Mouse (Mus musculus): Measurements from ENCODE around the gene Zbtb12. TPM values are rescaled to one million over a fixed set of nuclear protein-coding genes. Genes with fewer than 3 reads are reported as not detected.

Gene Zbtb12
- polyA plus RNA-seq, 1 experiment from 2014 or later, result 5.8 TPM

DNA sequence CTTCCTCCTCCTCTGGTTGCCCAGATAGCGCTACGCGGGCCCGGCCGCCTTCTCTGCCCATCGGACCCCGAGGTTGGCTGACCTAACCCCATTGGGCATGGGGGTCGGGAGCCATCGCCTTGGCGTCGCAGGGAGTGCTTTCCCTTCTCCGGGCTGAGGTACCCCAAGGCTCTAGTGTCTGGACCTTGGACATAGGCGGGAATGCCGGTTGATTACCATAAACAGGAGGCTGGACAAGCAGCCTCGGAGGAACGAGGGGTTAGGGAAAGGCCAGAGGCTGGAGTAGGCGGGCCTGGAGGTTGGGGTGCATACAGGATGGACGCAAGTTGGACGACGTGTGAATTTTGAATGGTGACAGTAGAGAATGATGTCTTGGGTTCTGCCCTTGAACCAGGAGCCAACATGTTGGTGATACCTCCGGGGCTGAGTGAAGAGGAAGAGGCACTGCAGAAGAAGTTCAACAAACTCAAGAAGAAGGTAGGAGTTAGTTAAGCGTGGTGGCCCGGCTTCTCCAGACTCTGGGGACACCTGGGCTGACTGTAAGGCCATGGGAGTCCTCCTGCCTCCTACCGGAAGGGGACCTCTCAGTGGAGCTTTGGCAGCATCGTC is 28.7 kb upstream of the Zbtb12 start:
- Histone ChIP-seq H3K4me1 (peaks cover 30% of the 10 kb centered on the region), H3K4me3 (peak overlapping the region; percentile 96), H3K27ac (replicated peaks) (peak overlapping the region; percentile 88), H3K36me3 (peaks cover 64% of the 10 kb centered on the region), H3K9me3 (replicated peaks) (no peaks in the 10 kb centered on the region), H3K27me3 (ENCODE audit: low read depth, poor library complexity, severe bottlenecking) (no peaks in the 10 kb centered on the region)
- DNase-seq (ENCODE audit: low spot score), result no peak
- WGBS, result 2% methylated on average over 25 of the region's 25 CpGs

DNA sequence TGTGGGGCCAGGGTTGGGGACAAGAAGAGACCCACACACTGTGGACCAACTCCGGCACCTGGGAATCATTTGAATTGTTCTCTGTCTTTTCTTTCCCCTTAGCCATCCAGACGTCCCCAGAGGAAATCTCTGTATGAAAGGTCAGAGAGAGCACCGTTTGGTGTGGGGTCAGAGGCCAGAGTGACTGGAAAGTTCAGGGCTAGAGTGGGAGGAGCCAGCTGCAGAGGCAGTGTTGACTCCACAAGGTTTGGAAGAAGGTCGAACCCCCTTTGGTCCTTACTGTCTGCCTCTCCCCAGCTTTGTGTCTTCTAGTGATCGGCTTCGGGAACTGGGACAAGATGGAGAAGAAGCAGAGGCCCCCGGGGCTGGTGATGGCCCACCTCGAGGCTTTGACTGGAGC is 25.8 kb upstream of the Zbtb12 start:
- H3K27me3 ChIP-seq (ENCODE audit: low read depth, poor library complexity, severe bottlenecking), result no peaks in the 10 kb centered on the region
- no peaks in the 10 kb centered on the region for H3K9me3 ChIP-seq (replicated peaks)
- H3K36me3 ChIP-seq, result peaks cover 63% of the 10 kb centered on the region
- no peak for DNase-seq (ENCODE audit: low spot score)
- peaks cover 30% of the 10 kb centered on the region for H3K4me1 ChIP-seq
- WGBS, result 83% methylated on average over 8 of the region's 8 CpGs
- no peak overlapping the region for H3K27ac ChIP-seq (replicated peaks)
- H3K4me3 ChIP-seq, result no peak overlapping the region

DNA sequence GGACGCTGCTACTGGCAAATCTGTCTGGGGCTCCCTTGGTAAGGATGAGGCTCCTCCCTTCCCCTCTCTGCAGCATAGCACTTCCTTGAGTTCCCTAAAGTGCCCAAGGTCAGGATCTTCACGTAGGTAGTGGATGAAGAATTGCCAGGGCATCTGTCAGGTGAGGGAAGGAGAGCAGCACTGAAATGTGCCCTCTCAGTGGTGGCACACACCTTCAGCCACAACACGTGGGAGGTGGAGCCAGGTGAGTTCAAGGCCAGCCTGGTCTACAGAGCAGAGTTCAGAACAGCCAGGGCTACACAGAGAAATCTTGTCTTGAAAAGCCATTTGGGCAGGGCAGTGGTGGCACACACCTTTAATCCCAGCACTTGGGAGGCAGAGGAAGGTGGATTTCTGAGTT is 24.5 kb upstream of the Zbtb12 start:
- Histone ChIP-seq H3K27me3 (ENCODE audit: low read depth, poor library complexity, severe bottlenecking) (no peaks in the 10 kb centered on the region), H3K36me3 (peaks cover 63% of the 10 kb centered on the region), H3K4me3 (no peak overlapping the region), H3K27ac (replicated peaks) (no peak overlapping the region), H3K4me1 (peaks cover 22% of the 10 kb centered on the region), H3K9me3 (replicated peaks) (no peaks in the 10 kb centered on the region)
- DNase-seq (ENCODE audit: low spot score), result no peak
- WGBS, result 81% methylated on average over 3 of the region's 3 CpGs

- H3K9me3 ChIP-seq (replicated peaks), result no peaks in the 10 kb centered on the region
- 40% methylated on average over 3 of the region's 3 CpGs for WGBS
- peak; percentile 45 for DNase-seq (ENCODE audit: low spot score)
- H3K4me3 ChIP-seq, result no peak overlapping the region
- H3K27me3 ChIP-seq (ENCODE audit: low read depth, poor library complexity, severe bottlenecking), result no peaks in the 10 kb centered on the region
- peaks cover 14% of the 10 kb centered on the region for H3K4me1 ChIP-seq
- peaks cover 63% of the 10 kb centered on the region for H3K36me3 ChIP-seq
- H3K27ac ChIP-seq (replicated peaks), result no peak overlapping the region
Observed at GRCm38 (mm10) chr17:34855825-34856224, 23.5 kb upstream of the Zbtb12 start.

DNA sequence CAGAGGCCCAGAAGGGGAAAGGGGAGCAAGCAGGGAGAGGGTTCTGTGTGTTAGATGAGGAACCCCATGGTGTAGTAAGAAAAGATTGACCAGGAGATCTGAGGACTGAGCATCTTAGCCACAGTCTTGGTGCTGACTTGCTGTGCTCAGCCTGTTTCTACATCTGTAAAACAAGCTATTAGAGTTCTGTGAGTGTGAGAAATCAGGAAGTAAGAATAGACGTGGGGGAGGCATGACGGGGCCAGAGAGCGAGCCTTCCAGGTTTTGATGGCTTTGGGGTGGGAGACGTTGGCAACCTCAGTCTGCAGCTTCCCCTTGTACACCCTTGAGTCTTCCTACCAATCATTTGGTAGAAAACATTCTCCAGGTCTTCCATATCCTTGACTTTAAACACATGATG is 20.6 kb upstream of the Zbtb12 start:
- peaks cover 45% of the 10 kb centered on the region for H3K36me3 ChIP-seq
- no peaks in the 10 kb centered on the region for H3K27me3 ChIP-seq (ENCODE audit: low read depth, poor library complexity, severe bottlenecking)
- H3K27ac ChIP-seq (replicated peaks), result no peak overlapping the region
- H3K4me1 ChIP-seq, result no peaks in the 10 kb centered on the region
- no peaks in the 10 kb centered on the region for H3K9me3 ChIP-seq (replicated peaks)
- H3K4me3 ChIP-seq, result no peak overlapping the region
- 89% methylated on average over 4 of the region's 4 CpGs for WGBS
- DNase-seq (ENCODE audit: low spot score), result no peak

DNA sequence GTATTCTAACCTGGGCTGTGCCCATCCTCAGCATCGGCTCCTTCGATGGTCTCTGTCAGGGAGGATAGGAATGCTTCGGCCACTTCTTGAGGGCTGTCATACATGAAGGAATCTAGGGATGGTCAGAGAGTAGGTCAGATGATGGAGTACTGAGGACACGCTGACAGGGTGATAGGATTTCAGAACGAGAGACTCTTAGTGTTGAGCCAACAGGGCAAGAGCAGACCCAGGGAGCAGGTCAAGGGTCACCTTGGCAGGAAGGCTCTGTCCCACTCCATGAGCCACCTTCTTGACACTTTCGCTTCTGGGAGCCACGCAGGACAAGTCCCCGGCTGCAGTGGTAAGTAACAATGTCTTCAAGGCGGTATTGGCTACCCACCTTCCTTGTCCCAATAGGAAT is 18.8 kb upstream of the Zbtb12 start:
- DNase-seq (ENCODE audit: low spot score), result no peak
- WGBS, result 88% methylated on average over 9 of the region's 9 CpGs
- Histone ChIP-seq H3K4me1 (peaks cover 5% of the 10 kb centered on the region), H3K27ac (replicated peaks) (no peak overlapping the region), H3K36me3 (peaks cover 26% of the 10 kb centered on the region), H3K4me3 (no peak overlapping the region), H3K9me3 (replicated peaks) (no peaks in the 10 kb centered on the region), H3K27me3 (ENCODE audit: low read depth, poor library complexity, severe bottlenecking) (no peaks in the 10 kb centered on the region)

- Histone ChIP-seq H3K4me3 (no peak overlapping the region), H3K27ac (replicated peaks) (no peak overlapping the region), H3K36me3 (peaks cover 13% of the 10 kb centered on the region), H3K9me3 (replicated peaks) (no peaks in the 10 kb centered on the region), H3K27me3 (ENCODE audit: low read depth, poor library complexity, severe bottlenecking) (no peaks in the 10 kb centered on the region), H3K4me1 (peaks cover 5% of the 10 kb centered on the region)
- WGBS, result 72% methylated on average over 13 of the region's 13 CpGs
- no peak for DNase-seq (ENCODE audit: low spot score)
Observed at GRCm38 (mm10) chr17:34861704-34862415, 17.4 kb upstream of the Zbtb12 start.

DNA sequence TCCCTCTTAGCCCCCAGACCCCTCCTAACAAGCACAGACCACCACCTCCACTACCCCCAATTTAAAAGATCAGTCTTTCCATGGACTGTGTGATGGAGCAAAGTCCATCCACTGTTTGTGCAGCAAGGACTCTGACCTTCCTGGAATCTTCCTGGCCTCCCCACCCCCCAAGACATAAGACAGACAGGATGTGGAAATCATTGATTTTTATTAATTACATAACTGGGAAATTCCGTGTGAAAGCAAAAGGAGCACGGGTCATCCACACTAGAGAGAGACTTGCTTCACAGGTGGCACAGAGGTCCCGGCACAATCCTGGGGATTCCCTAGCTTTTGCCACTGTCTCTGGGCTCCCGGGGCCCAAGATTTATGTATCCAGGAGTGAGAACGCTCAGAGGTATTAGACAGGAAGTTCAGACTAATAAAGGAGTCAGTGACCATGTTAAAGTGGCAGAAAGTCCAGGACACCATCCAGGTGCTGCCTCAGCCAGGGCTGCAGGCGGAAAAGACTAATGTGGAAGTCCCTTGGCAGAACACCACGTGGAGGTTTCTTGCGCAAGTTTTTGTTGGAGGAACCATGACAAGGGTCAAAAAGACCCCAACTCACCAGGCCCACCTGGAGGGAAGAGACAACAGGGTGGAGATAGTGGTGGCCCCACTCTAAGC is 16.7 kb upstream of the Zbtb12 start, which contains the start of gene Cfb:
TSS of gene Cfb (minus strand) at position 103 of the 666 bp plus-strand sequence.
- Histone ChIP-seq H3K9me3 (replicated peaks) (no peaks in the 10 kb centered on the region), H3K4me1 (peaks cover 5% of the 10 kb centered on the region), H3K4me3 (no peak within 1 kb of the TSS), H3K27me3 (ENCODE audit: low read depth, poor library complexity, severe bottlenecking) (no peaks in the 10 kb centered on the region), H3K27ac (replicated peaks) (no peak within 1 kb of the TSS), H3K36me3 (peaks cover 6% of the 10 kb centered on the region)
- 75% methylated on average over 8 of the region's 8 CpGs for WGBS
- DNase-seq (ENCODE audit: low spot score), result no peak

DNA sequence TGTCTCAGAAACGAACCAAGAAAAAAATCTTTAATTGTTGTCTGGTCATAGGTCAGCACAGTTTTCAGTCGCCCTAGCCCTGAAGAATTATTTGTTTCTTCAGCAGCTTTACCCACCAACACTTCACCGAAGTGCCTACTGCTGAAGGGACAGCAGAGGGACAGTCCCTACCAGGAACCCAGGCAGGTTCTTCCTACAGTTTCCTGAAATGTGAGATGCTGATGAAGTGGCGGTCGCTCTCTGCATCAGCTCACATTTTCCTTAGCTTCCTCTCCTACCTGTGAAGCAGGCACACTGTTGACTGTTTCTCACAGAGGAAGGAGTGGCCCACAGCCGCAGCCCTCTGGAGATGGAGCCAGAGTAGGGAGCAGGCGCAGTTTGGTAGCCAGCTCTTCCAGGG is 13.3 kb upstream of the Zbtb12 start:
- H3K27ac ChIP-seq (replicated peaks), result no peak overlapping the region
- H3K27me3 ChIP-seq (ENCODE audit: low read depth, poor library complexity, severe bottlenecking), result no peaks in the 10 kb centered on the region
- WGBS, result 68% methylated on average over 7 of the region's 7 CpGs
- no peak overlapping the region for H3K4me3 ChIP-seq
- peaks cover 5% of the 10 kb centered on the region for H3K4me1 ChIP-seq
- DNase-seq (ENCODE audit: low spot score), result no peak
- no peaks in the 10 kb centered on the region for H3K36me3 ChIP-seq
- H3K9me3 ChIP-seq (replicated peaks), result no peaks in the 10 kb centered on the region

- DNase-seq (ENCODE audit: low spot score), result no peak
- Histone ChIP-seq H3K36me3 (no peaks in the 10 kb centered on the region), H3K9me3 (replicated peaks) (no peaks in the 10 kb centered on the region), H3K27me3 (ENCODE audit: low read depth, poor library complexity, severe bottlenecking) (no peaks in the 10 kb centered on the region), H3K27ac (replicated peaks) (no peak overlapping the region), H3K4me1 (no peaks in the 10 kb centered on the region), H3K4me3 (no peak overlapping the region)
- WGBS, result 88% methylated on average over 6 of the region's 6 CpGs
Observed at GRCm38 (mm10) chr17:34874321-34874720, 5.0 kb upstream of the Zbtb12 start.

GRCm38 (mm10) chr17:34881166-34881565 is 1.9 kb downstream of the Zbtb12 start:
- Histone ChIP-seq H3K36me3 (no peaks in the 10 kb centered on the region), H3K4me3 (peak overlapping the region; percentile 20; the same call in 1 of the 2 replicates), H3K27ac (replicated peaks) (no peak overlapping the region), H3K9me3 (replicated peaks) (no peaks in the 10 kb centered on the region), H3K4me1 (peaks cover 9% of the 10 kb centered on the region), H3K27me3 (ENCODE audit: low read depth, poor library complexity, severe bottlenecking) (peaks cover 25% of the 10 kb centered on the region)
- DNase-seq (ENCODE audit: low spot score), result no peak

DNA sequence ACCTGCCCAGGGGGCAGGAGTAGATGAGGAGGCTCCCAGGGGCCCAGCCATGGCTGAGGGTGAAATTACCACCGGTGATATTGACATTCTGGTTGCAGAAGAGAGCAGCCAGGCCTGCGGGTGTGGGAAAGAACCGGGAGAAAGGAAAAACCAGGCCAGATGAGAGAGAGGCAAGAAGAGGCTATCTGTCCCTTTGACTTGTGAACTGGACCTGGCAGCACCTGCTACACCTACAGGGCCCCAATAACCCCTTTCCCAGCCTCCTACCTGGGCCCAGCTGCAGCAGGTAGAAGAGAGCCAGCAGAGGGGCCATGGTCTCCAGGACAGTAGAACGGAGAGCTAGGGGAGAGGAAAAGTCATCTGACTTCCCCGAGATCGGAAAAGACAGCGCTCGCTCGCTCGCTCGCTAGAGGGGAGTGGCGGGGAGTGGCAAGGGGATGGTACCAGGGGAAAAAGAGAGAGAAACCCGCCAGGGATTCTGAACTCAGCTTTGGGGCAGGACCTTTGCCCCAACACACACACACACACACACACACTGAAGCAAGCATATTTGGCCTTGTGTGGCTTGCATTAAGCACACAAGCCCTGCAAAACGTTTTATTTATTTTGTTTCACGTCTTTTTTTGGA is 2.5 kb downstream of the Zbtb12 start, which contains the start of gene Gm20547:
TSS of gene Gm20547 (minus strand) at position 360 of the 628 bp plus-strand sequence.
- Histone ChIP-seq H3K27ac (replicated peaks) (no peak within 1 kb of the TSS), H3K9me3 (replicated peaks) (no peaks in the 10 kb centered on the region), H3K4me1 (peaks cover 9% of the 10 kb centered on the region), H3K36me3 (no peaks in the 10 kb centered on the region), H3K27me3 (ENCODE audit: low read depth, poor library complexity, severe bottlenecking) (peaks cover 25% of the 10 kb centered on the region), H3K4me3 (peak within 1 kb of the TSS; percentile 20; the same call in 1 of the 2 replicates)
- 14% methylated on average over 15 of the region's 15 CpGs for WGBS
- DNase-seq (ENCODE audit: low spot score), result no peak
